Mouse (Mus musculus): ENCODE measurements around the gene D6Wsu163e. TPM values are rescaled to one million over a fixed set of nuclear protein-coding genes. Genes with fewer than 3 reads are reported as not detected.

Gene D6Wsu163e
- polyA plus RNA-seq, 1 experiment, result 12.2 TPM

- no peak within 1 kb of the TSS for H3K4me3 ChIP-seq (ENCODE audit: insufficient read depth, poor library complexity, severe bottlenecking)
- no peaks in the 10 kb centered on the region for H3K79me3 ChIP-seq (ENCODE audit: low read depth)
- H3K36me3 ChIP-seq (ENCODE audit: control insufficient read depth, insufficient read depth), result peaks cover 36% of the 10 kb centered on the region
- no peaks in the 10 kb centered on the region for H3K27me3 ChIP-seq (ENCODE audit: control insufficient read depth, insufficient read depth, insufficient read length)
- TF ChIP-seq MYOD1 (IDR thresholded peaks at IDR 0.05; ENCODE audit: control insufficient read depth, insufficient read length, low read depth) (no peak), MAX (IDR thresholded peaks at IDR 0.05) (no peak), CEBPB (IDR thresholded peaks at IDR 0.05; ENCODE audit: low read depth) (no peak), MYOG (IDR thresholded peaks at IDR 0.05; ENCODE audit: control insufficient read depth, extremely low read depth, insufficient read length) (no peak), FOSL1 (IDR thresholded peaks at IDR 0.05; ENCODE audit: insufficient read depth, low read length, poor library complexity, severe bottlenecking) (no peak), CTCF (IDR thresholded peaks at IDR 0.05; ENCODE audit: control insufficient read depth, insufficient read depth, insufficient read length) (no peak), USF1 (IDR thresholded peaks at IDR 0.05; ENCODE audit: low read depth) (no peak)
- H3K79me2 ChIP-seq (ENCODE audit: control insufficient read depth, insufficient read depth), result no peaks in the 10 kb centered on the region
- H3ac ChIP-seq (ENCODE audit: control insufficient read depth, insufficient read length, low read depth), result no peak within 1 kb of the TSS
Observed at GRCm38 (mm10) chr6:126921111-126921881, 18.5 kb upstream of the D6Wsu163e start, which contains the start of gene Dyrk4. Dyrk4 (minus strand) TSS chr6:126921839.

- peaks cover 13% of the 10 kb centered on the region for H3K36me3 ChIP-seq (ENCODE audit: control insufficient read depth, insufficient read depth)
- TF ChIP-seq USF1 (IDR thresholded peaks at IDR 0.05; ENCODE audit: low read depth) (no peak), FOSL1 (IDR thresholded peaks at IDR 0.05; ENCODE audit: insufficient read depth, low read length, poor library complexity, severe bottlenecking) (no peak), CTCF (IDR thresholded peaks at IDR 0.05; ENCODE audit: control insufficient read depth, insufficient read depth, insufficient read length) (no peak), CEBPB (IDR thresholded peaks at IDR 0.05; ENCODE audit: low read depth) (no peak), MAX (IDR thresholded peaks at IDR 0.05) (no peak), MYOD1 (IDR thresholded peaks at IDR 0.05; ENCODE audit: control insufficient read depth, insufficient read length, low read depth) (no peak), MYOG (IDR thresholded peaks at IDR 0.05; ENCODE audit: control insufficient read depth, extremely low read depth, insufficient read length) (no peak)
- peaks cover 15% of the 10 kb centered on the region for H3K79me3 ChIP-seq (ENCODE audit: low read depth)
- no peak overlapping the region for H3ac ChIP-seq (ENCODE audit: control insufficient read depth, insufficient read length, low read depth)
- H3K27me3 ChIP-seq (ENCODE audit: control insufficient read depth, insufficient read depth, insufficient read length), result no peaks in the 10 kb centered on the region
- no peak overlapping the region for H3K4me3 ChIP-seq (ENCODE audit: insufficient read depth, poor library complexity, severe bottlenecking)
- peaks cover 16% of the 10 kb centered on the region for H3K79me2 ChIP-seq (ENCODE audit: control insufficient read depth, insufficient read depth)
Observed at GRCm38 (mm10) chr6:126932896-126933295, 6.9 kb upstream of the D6Wsu163e start.

DNA sequence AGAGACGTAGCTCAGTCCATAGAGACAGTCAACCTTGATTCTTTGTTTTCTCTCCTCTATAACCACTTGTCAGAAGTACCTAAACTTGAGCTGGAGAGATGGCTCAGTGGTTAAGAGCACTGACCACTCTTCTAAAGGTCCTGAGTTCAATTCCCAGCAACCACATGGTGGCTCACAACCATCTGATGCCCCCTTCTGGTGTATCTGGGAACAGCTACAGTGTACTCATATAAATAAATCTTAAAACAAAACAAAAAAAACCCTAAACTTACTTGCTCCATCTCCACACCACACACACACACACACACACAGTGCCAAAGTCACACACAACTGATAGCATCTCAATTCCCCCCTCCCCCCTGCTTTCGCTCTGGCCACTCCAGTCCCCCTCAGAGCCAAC is 1.7 kb upstream of the D6Wsu163e start:
- H3K79me3 ChIP-seq (ENCODE audit: low read depth), result peaks cover 15% of the 10 kb centered on the region
- peaks cover 33% of the 10 kb centered on the region for H3K79me2 ChIP-seq (ENCODE audit: control insufficient read depth, insufficient read depth)
- no peaks in the 10 kb centered on the region for H3K27me3 ChIP-seq (ENCODE audit: control insufficient read depth, insufficient read depth, insufficient read length)
- no peak overlapping the region for H3ac ChIP-seq (ENCODE audit: control insufficient read depth, insufficient read length, low read depth)
- TF ChIP-seq FOSL1 (IDR thresholded peaks at IDR 0.05; ENCODE audit: insufficient read depth, low read length, poor library complexity, severe bottlenecking) (no peak), MYOD1 (IDR thresholded peaks at IDR 0.05; ENCODE audit: control insufficient read depth, insufficient read length, low read depth) (no peak), CTCF (IDR thresholded peaks at IDR 0.05; ENCODE audit: control insufficient read depth, insufficient read depth, insufficient read length) (no peak), USF1 (IDR thresholded peaks at IDR 0.05; ENCODE audit: low read depth) (no peak), CEBPB (IDR thresholded peaks at IDR 0.05; ENCODE audit: low read depth) (no peak), MAX (IDR thresholded peaks at IDR 0.05) (no peak), MYOG (IDR thresholded peaks at IDR 0.05; ENCODE audit: control insufficient read depth, extremely low read depth, insufficient read length) (no peak)
- H3K36me3 ChIP-seq (ENCODE audit: control insufficient read depth, insufficient read depth), result peaks cover 4% of the 10 kb centered on the region
- H3K4me3 ChIP-seq (ENCODE audit: insufficient read depth, poor library complexity, severe bottlenecking), result no peak overlapping the region

DNA sequence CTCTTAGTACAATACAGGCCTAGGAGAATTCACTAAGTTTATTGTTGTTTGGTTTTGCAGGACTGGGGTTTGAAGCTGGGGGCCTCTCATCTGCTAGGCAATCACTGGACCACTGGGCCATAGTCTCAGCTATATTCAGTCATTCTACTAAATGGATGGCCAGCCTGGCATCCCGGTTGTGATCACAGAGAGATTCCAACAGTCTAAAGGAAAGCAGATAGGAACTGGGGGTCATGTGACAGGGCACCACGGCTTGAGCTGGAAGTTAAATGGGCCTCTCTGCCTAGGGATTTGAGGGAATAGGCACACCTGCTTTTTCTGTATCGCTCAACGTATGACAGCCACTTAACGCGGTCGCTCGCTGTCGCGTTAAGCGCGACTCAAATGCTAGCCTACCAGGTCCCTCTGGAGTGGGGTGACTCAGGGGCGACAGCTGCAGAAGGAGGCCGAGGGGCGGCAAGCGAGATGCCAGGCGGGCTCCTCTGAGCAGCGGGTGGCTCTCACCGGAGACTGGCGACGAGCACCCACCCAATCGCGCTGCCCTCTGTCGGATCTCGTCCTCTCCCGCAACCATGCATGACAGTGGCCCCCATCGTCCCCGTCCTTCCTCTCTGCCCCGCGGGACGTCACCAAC is 792 bp upstream of the D6Wsu163e start:
- Histone ChIP-seq H3K27me3 (ENCODE audit: control insufficient read depth, insufficient read depth, insufficient read length) (no peaks in the 10 kb centered on the region), H3K4me3 (ENCODE audit: insufficient read depth, poor library complexity, severe bottlenecking) (peak overlapping the region; percentile 56), H3K79me3 (ENCODE audit: low read depth) (peaks cover 14% of the 10 kb centered on the region), H3ac (ENCODE audit: control insufficient read depth, insufficient read length, low read depth) (peak overlapping the region; percentile 96), H3K79me2 (ENCODE audit: control insufficient read depth, insufficient read depth) (peaks cover 33% of the 10 kb centered on the region), H3K36me3 (ENCODE audit: control insufficient read depth, insufficient read depth) (peaks cover 10% of the 10 kb centered on the region)
- TF ChIP-seq MYOD1 (IDR thresholded peaks at IDR 0.05; ENCODE audit: control insufficient read depth, insufficient read length, low read depth), result peak; percentile 29
- TF ChIP-seq USF1 (IDR thresholded peaks at IDR 0.05; ENCODE audit: low read depth), result peak; percentile 44
- TF ChIP-seq FOSL1 (IDR thresholded peaks at IDR 0.05; ENCODE audit: insufficient read depth, low read length, poor library complexity, severe bottlenecking), result no peak
- TF ChIP-seq MYOG (IDR thresholded peaks at IDR 0.05; ENCODE audit: control insufficient read depth, extremely low read depth, insufficient read length), result no peak
- no peak for TF ChIP-seq CEBPB (IDR thresholded peaks at IDR 0.05; ENCODE audit: low read depth)
- no peak for TF ChIP-seq MAX (IDR thresholded peaks at IDR 0.05)
- no peak for TF ChIP-seq CTCF (IDR thresholded peaks at IDR 0.05; ENCODE audit: control insufficient read depth, insufficient read depth, insufficient read length)

- peaks cover 13% of the 10 kb centered on the region for H3K79me3 ChIP-seq (ENCODE audit: low read depth)
- TF ChIP-seq FOSL1 (IDR thresholded peaks at IDR 0.05; ENCODE audit: insufficient read depth, low read length, poor library complexity, severe bottlenecking) (no peak), MAX (IDR thresholded peaks at IDR 0.05) (no peak), CEBPB (IDR thresholded peaks at IDR 0.05; ENCODE audit: low read depth) (no peak)
- H3K4me3 ChIP-seq (ENCODE audit: insufficient read depth, poor library complexity, severe bottlenecking), result peak overlapping the region; percentile 44
- no peak overlapping the region for H3ac ChIP-seq (ENCODE audit: control insufficient read depth, insufficient read length, low read depth)
- peaks cover 33% of the 10 kb centered on the region for H3K79me2 ChIP-seq (ENCODE audit: control insufficient read depth, insufficient read depth)
- H3K36me3 ChIP-seq (ENCODE audit: control insufficient read depth, insufficient read depth), result peaks cover 7% of the 10 kb centered on the region
- no peaks in the 10 kb centered on the region for H3K27me3 ChIP-seq (ENCODE audit: control insufficient read depth, insufficient read depth, insufficient read length)
Observed at GRCm38 (mm10) chr6:126940451-126940850, 689 bp downstream of the D6Wsu163e start.

All from C2C12 (cell line).